Mouse (Mus musculus) kidney, adult 2 months (tissue): ENCODE data around the gene Krtap15.

ENCODE experiments used
- CTCF ChIP-seq: fragments of 200-500 bp; conservative IDR thresholded peaks from 2 replicates; pipeline ENCODE4 v1.5.1; 2011; ENCODE audit warnings: low read depth, mild to moderate bottlenecking, control low read depth, low read length, moderate library complexity, mixed read lengths; ENCODE audit not compliant: insufficient read depth, insufficient read length
- POLR2A ChIP-seq: fragments of 200-500 bp; IDR thresholded peaks from one replicate; pipeline ENCODE4 v1.6.1; 2011; ENCODE audit warnings: low read depth, low read length, control low read depth

GRCm38 (mm10) chr16:88877938-88878337 lies 57.9 kb downstream of the Krtap15 start, which contains the start of gene Krtap19-3:
- TF ChIP-seq CTCF = no peak
- TF ChIP-seq POLR2A = no peak
